Mouse (Mus musculus): ENCODE data around the gene Olfr434.
"Not testable (repeated sequence)": the region's sequence is repeated elsewhere in the genome, so short reads cannot be mapped to it uniquely, and the experiment has no call there.

Olfr434 gene

DNA sequence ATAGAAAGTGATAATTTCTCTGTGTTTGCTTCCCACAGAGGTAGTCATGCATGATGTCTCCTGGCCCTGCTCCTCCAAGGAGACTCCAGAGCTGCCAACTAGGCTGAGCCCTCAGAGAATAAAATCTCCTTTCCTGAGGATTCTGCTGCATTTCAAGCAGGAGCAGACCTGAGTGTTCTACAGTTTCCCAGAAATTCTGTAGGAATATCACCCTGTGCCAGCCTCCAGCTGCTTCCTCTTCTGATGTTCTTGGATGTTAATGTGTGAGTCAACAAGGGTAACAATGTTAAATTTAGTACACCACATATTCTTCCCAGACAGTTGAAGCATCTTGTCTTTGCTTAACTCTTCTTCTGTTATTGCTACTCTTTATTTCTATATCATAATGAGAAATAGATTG, at the start of gene Olfr434:
TSS of gene Olfr434 (plus strand) at position 149 of the 400 bp plus-strand sequence.
- DNase-seq (ENCODE audit: low read depth, low spot score): not testable (repeated sequence)

DNA sequence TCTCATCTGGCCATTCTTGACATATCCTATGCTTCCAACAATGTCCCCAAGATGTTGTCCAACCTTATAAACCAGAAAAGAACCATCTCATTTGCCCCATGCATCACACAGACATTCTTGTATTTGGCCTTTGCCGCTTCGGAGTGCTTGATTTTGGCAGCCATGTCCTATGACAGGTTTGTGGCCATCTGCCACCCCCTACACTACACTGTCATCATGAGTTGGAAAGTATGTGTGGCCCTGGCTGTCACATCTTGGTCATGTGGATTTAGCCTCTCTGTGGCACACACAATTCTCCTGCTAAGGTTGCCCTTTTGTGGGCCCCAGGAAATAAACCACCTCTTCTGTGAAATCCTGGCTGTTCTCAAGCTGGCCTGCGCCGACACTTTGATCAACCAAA, 45.6 kb upstream of the Olfr434 start:
- no peak for DNase-seq (ENCODE audit: low read depth, low spot score)

DNA sequence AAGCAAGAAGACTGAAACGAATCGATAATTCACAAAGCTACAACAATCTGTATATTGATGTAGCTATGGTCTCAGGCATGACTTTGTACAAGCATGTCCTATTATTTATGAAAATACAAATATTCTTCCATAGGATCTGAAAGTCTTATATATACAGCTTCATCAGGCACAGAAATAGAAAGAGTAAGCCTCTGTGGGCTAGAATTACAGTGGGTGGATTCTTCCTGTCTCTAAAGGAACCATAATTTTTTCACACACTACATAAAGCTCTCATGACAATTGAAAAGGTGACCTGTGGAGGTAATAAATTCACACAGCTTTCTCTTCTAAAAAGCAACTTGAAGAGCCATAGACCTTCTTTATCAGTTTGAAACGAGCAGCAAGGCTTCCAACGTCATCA, 41.0 kb upstream of the Olfr434 start, which contains the start of gene Olfr13:
TSS of gene Olfr13 (plus strand) at position 301 of the 400 bp plus-strand sequence.
- DNase-seq (ENCODE audit: low read depth, low spot score): no peak

DNA sequence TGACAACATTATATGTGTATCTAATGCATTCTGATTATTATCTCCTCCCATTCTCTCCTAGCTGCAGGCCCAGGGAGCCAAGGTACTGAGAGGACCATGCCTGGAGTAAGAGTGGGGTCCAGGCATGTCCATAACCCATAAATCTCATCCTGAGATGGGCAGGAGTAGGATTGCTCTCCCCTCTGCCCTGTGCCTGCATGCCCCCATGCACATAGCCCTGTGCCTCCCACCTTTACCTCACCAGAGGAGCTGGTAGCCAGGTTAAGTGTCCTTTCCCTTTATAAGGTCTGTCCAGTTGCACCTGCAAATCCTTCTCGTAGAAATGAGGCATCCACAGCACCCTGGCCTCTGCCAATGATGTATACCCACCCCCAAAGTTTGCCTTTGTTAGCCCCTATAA, 34.7 kb upstream of the Olfr434 start:
- DNase-seq (ENCODE audit: low read depth, low spot score): no peak

DNA sequence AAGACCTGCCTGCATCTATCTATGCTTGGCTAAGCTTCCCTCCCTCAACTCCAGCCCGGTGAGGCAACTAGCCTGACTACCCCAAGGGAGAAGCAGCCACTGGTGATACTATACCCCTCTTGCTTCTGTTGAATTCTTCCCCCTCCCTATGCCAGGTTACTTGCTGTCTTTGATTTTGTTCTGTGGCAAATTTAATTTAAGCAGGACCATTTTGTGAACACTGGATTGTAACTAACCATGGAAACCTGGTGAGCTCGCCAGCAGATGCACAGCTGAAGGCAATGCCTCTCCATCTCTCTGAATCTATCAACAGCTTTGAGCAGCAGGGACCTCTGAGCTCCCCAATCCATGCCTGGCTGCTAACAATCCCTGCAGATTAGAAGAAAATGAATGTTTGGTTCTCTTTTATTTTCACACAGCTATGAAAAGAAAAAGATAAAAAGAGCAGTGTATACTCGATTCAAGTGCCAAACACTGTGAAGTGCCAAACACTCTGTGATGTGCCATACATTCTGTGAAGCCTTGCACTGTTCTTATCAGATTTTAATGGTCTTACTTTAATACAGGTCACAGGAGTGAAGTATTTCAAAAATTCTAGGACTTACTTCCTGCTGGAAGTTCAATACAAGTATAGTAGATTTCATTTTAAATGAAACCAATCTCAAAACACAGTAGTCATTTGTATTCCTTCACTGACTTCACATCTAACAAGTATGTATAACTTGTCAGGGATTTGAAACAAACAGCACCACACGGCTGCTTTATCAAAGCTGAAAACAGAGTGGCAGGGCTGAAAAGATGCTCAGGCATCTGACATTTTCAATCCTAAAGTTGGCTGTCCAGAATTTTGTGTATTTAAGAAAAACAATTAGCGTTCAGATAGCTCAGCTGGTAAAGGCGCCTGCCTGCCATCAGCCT, 34.0 kb upstream of the Olfr434 start:
- no peak for DNase-seq (ENCODE audit: low read depth, low spot score)

DNA sequence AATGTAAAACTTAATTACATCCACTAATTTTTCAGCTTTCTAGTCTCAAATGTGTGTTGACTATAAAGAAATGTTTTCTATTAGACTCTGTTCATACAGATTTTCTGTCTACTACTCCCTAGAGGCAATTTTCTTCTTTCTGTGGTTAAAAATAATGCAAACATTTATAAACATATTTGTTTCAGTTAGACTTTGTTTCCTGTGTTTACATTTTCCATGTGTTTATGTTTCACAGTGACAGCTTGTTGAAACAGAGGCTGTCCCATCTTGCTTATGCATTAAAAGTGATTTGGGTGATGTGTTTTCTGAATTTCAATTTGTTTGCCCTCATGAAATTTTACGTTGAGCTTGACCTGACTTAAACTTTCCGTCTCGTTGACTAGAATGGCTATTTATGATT, 21.8 kb upstream of the Olfr434 start:
- DNase-seq (ENCODE audit: low read depth, low spot score): no peak

DNA sequence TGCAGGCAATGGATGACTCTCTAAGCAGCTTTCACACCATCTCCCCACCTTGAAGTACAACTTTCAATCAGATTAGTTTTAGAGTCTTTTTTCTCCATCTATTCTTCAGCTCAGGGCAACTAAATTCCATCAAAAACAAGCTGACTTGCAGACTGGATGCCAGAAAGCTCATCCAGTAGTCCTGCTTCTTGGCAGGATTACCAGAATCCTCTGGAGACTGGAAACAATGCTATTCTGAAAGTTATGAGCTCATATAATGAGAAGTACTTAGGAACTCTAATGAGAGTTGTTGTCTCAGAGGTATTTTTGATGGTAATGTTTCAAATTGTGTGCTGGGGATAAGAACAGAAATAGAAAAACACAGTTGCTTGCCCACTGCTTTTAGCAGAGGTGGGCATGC, 16.0 kb upstream of the Olfr434 start, which contains the start of gene Olfr435:
TSS of gene Olfr435 (plus strand) at position 366 of the 400 bp plus-strand sequence.
- peak; percentile 2 for DNase-seq (ENCODE audit: low read depth, low spot score)

DNA sequence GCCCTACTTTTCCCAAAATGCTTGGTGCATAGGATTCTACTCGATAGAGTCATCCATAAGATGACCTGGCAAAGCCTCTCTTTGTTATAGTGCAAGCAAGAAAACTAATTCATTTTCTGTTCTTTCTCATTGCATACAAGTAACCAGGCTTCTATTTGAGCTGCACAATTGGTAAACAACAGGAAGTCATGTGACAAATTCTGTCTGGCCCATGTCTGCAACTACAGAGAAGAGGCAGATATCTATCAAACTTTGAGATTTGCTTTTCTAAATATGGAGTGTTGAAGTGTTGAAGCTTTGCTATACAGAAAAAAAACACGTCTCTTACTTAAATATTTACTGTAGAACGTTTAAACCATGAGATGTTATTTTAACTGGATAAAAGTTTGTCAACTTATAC, 14.7 kb upstream of the Olfr434 start:
- DNase-seq (ENCODE audit: low read depth, low spot score): no peak

DNA sequence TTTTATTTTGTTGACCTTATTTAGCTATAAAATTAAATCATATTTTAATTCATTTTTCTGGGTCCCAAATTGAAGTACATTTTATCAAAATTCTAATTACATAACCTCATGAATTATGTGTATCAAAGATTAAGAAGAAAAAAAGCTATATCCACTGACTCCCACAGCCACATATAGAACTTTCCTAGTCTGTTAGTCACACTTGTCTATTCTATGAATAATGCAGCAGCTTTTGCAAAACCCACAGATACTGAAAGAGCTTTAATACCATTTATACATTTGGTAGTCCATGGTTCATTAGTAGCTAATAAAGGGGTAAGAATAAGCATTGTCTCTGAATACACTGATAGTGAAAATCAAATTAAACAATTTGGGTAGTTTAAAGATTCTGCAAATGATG, 10.0 kb upstream of the Olfr434 start:
- no peak for DNase-seq (ENCODE audit: low read depth, low spot score)

DNA sequence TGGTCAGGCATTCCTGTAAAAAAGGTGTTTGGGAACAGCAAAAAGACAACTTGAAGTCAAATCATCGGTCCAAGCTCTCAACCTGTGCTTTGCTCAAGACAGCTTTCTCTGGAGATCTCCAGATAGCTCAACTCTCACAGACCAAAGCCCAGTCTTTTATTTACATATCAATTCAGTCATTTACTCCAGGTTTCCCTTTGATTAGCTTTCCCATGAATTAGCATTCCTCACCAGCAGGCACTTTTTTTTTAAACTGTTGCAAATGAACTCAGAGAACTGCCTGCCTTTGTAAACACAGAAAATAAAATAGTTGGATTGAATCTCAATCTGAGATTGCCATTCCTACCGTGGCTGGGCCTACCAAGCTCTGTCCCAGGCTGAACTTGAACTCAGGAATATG, 7.5 kb upstream of the Olfr434 start:
- no peak for DNase-seq (ENCODE audit: low read depth, low spot score)

DNA sequence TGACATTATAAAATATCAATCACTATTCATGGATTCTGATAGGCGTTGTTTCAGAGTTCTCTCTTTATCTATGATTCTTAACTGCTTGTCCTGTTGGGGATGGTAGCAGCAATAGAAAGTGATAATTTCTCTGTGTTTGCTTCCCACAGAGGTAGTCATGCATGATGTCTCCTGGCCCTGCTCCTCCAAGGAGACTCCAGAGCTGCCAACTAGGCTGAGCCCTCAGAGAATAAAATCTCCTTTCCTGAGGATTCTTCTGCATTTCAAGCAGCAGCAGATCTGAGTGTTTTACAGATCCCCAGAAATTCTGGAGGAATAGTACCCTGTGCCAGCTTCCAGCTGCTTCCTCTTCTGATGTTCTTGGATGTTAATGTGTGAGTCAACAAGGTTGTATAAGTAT, 18.4 kb downstream of the Olfr434 start, which contains the start of gene Olfr47:
TSS of gene Olfr47 (plus strand) at position 275 of the 400 bp plus-strand sequence.
- DNase-seq (ENCODE audit: low read depth, low spot score): not testable (repeated sequence)

DNA sequence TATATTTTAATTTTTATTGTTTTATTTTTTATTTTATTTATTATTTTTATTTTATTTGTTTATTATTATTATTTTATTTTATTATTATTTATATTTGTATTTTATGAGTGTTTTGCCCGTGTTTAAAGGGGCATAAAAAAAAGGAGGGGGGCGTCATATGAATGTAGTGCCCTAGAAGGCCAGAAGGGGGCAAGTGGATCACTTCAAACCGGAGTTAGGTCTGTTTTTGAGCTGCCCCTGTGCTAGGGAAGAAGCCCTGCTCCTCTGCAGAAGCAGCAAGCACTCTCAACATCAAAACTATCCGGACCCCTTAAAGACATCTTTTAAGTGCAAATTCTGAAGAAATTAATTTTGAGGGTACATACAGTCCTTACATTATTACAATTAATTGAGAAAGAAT, 29.2 kb downstream of the Olfr434 start:
- no peak for DNase-seq (ENCODE audit: low read depth, low spot score)

DNA sequence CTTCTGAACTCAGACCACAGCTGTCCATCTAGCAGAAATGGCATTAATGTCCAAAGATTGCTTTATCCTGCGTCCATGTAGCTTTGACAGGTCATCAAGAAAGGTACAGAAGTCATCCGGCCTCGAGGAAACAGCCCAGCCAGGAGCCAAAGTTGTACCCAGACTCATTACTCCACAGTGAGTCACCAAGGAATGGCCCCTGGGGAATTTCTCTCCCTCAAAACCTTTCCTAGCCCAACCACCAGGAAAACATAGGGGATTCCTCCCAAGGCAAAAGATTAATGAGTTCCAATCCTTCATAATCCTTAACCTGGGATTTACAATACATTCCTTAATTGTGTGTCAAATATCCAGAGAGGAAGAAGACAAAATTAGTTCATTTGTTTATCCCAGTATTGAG, 34.6 kb downstream of the Olfr434 start:
- no peak for DNase-seq (ENCODE audit: low read depth, low spot score)

DNA sequence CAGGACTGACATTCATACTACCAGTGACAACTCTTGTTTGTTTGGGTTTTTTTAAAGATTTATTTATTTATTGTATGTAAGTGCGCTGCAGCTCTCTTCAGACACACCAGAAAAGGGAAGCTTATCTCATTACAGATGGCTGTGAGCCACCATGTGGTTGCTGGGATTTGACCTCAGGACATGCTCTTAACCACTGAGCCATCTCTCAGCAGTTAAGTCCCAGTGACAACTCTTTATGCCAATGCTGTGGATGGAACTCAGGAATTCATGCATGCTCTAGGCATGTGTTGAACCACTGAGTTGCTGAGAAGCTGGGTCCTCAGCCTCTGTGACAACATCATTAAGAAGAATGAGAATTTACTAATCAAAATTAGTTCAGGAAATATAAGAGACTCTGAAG, 40.2 kb downstream of the Olfr434 start:
- DNase-seq (ENCODE audit: low read depth, low spot score): no peak

DNA sequence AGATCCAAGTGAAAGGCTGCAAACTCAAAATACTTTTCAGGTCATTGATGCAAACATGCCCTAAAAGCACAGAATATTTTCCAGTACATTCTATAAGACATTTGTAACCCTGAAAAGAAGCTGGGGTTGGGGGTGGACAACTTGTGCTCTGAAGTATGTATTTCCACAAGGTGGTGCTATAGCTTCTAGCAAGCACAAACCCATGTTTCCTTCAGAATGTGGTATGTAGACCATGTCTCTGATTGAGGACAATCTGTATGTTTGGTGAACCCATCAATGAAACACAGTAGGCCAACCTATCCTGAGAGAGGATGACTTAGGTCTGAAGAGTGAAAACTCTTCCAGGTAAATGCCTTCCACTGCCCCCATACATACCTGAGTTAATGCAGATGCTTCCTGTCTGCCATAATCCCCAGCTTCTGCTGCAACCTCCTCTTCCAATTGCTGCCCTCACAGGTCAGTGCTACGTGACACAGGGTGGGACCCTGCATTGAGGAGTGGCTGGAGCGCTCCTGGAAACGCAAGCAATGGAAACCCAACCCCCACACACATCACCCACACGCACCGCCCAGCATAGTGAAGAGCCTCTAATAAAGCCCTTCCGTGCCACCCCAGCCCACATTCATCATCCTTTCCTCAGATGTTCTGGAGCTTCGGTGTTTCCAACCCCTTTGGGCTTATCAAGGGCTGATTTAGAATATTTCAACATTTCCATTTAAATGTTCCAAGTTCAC, 41.5 kb downstream of the Olfr434 start:
- peak; percentile 5 for DNase-seq (ENCODE audit: low read depth, low spot score)

DNA sequence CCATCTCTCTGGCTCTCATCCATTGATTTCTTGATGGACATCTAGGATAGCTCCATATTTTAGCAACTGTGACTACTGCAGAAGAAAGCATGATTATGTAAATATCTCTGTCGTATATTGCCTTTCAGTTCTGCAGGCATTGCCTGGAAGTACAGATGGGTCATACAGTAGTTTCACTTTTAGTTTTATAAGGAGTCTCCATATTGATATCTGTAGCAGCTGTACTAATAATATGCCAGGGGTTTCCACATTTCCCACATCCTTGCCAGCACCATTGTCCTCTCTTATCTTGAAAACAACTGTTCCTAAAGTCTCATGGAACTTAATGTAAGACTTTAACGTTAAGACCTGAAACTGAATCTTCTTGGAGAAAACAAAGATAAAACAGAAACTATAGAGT, 47.9 kb downstream of the Olfr434 start:
- DNase-seq (ENCODE audit: low read depth, low spot score): no peak

DNA sequence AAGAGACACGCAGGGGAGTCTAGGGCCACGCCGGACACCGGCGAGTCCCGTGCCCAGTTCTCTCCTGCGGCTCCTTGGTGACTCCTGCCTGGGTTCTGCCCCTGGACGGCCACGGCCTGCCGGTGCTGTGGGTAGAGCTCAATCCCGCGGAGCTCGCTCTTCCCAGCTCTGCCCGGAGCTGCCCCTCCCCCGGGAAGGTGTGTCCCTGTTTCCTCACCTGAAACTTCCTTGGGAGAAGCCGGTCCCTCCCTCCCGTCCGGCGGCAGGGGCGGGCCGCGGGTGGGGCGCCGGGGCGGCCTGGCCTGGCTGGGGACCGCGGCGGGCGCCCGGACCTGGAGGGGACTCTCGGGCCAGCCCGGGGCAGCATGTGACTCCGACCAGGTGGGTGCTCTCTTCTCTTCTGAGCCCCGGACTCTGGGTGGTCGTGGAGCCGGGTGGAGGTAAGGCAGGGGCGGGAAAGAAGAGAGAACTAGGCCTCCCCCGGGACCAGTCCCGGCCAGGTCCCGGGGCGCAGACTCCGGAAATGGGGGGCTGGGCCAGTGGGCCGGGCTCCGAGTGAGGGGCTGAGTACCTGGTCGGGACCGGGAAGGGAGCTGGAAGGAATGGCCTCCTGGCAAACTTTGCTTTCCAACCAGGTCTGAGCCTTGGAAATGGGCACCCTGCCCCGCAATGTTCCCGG, 52.7 kb downstream of the Olfr434 start, which contains the start of gene Arhgef5:
TSS of gene Arhgef5 (plus strand) at position 220 of the 679 bp plus-strand sequence.
- DNase-seq (ENCODE audit: low read depth, low spot score): peak; percentile 24

DNA sequence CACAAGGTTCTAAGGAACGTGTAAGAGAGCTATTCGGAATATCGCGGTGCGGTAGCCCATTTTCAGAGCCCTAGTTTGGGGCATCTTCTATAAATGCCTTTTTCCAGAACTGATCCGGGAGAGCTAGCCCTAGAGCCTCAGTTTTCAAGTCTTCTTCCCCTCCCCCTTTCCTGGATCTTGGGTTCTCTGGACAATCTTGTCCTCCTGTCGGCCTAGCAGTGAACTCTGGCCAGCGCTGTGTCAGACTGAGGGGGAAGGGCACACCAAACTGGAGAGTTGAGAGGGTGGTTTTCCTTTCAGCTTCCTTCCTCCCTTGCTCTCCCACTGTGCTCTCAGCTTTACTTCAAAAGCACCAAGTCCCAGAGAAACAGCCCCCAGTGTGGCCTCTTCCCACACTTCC, 53.5 kb downstream of the Olfr434 start:
- DNase-seq (ENCODE audit: low read depth, low spot score): no peak
